Mouse (Mus musculus): ENCODE results near the gene Hmgn2. TPM values are rescaled to one million over a fixed set of nuclear protein-coding genes. Genes with fewer than 3 reads are reported as not detected.
A peak's percentile ranks its signal among the peaks of the same experiment; 100 is the strongest.

Gene Hmgn2
- total and polyA plus RNA-seq, 3 experiments, result 125 to 230 (median 186) TPM

DNA sequence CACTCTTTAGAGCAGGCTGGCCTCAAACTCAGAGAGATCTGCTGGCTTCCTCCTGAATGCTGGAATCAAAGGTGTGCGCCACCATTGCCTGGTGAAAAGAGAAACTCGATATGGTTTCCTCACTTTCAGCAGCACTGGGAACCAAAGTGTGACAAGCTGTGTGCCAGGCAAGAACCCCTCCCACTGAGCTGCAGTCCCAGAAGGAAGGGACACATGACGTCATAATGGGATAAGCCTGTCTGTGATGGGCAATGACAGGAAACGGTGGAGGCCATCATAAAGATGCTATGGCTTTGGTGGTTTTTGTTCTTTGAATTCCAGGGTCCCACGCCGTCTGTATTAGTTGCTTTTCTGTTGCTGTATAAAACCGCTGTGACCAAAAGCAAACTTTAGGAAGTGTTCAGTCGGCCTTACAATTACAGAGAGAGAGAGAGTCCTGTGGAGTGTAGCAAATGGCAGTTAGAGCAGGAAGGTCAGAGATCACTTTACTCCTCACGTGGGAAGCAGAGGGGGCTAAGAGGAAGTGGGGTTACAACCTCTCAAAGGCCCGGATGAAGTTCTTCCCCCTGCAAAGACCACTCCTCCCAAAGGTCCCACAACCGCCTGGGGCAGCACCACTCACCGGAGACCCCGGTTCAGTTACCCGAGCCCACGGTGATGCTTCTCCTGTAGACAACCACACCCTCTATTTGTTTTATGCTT, 39.7 kb downstream of the Hmgn2 start:
- H3K4me1 ChIP-seq (ENCODE audit: control insufficient read depth in 1 of 2, insufficient read depth in 2 of 2, low read length in 2 of 2), result no peaks in the 10 kb centered on the region; a peak in 2 of 4 replicates
- TF ChIP-seq MAFK (IDR thresholded peaks at IDR 0.05; ENCODE audit: borderline replicate concordance, low read depth, low read length) (no peak), ZC3H11A (IDR thresholded peaks at IDR 0.05; ENCODE audit: low read depth, low read length) (no peak), JUND (IDR thresholded peaks at IDR 0.05; ENCODE audit: low read depth, low read length) (no peak), USF2 (IDR thresholded peaks at IDR 0.05; ENCODE audit: borderline replicate concordance in 1 of 2, insufficient read depth in 1 of 2, low read depth in 1 of 2, low read length in 2 of 2) (no peak), POLR2AphosphoS2 (IDR thresholded peaks at IDR 0.05; ENCODE audit: low read length) (no peak), TCF12 (IDR thresholded peaks at IDR 0.05; ENCODE audit: low read depth, low read length) (no peak), CHD2 (IDR thresholded peaks at IDR 0.05; ENCODE audit: low read length) (no peak), MYB (IDR thresholded peaks at IDR 0.05; ENCODE audit: low read depth, low read length) (no peak), E2F4 (IDR thresholded peaks at IDR 0.05; ENCODE audit: borderline replicate concordance, low read depth, low read length) (no peak), KAT2A (conservative IDR thresholded peaks at IDR 0.05; ENCODE audit: low read depth, low read length) (no peak), USF1 (IDR thresholded peaks at IDR 0.05; ENCODE audit: low read depth, low read length) (no peak), TBP (IDR thresholded peaks at IDR 0.05; ENCODE audit: low read depth, low read length) (no peak), POLR2AphosphoS5 (IDR thresholded peaks at IDR 0.05; ENCODE audit: borderline replicate concordance, low read depth, low read length) (no peak)
- H3K9ac ChIP-seq (ENCODE audit: control insufficient read depth, low read depth, low read length, poor library complexity, severe bottlenecking), result no peak overlapping the region
- peaks cover 0 to 3% of the 10 kb centered on the region in 2 experiments; a peak in 1 of 4 replicates for H3K36me3 ChIP-seq (ENCODE audit: control insufficient read depth in 1 of 2, insufficient read depth in 2 of 2, low read length in 2 of 2)
- no peak overlapping the region for H3K4me3 ChIP-seq (ENCODE audit: control insufficient read depth in 1 of 2, insufficient read depth in 1 of 2, low read depth in 2 of 2, low read length in 2 of 2)
- H3K9me3 ChIP-seq (replicated peaks; ENCODE audit: insufficient read depth, low read length), result no peaks in the 10 kb centered on the region
- 0 out of 4 replicates have a peak, but pooled peaks cover 0 to 2% of the 10 kb centered on the region in 2 experiments for H3K27me3 ChIP-seq (ENCODE audit: control insufficient read depth in 1 of 2, insufficient read depth in 2 of 2, low read length in 2 of 2)
- DNase-seq (ENCODE audit: low read depth, low spot score), result no peak
- H3K79me2 ChIP-seq (ENCODE audit: control insufficient read depth, insufficient read depth, low read length, poor library complexity), result no peaks in the 10 kb centered on the region
- H3K27ac ChIP-seq (ENCODE audit: control insufficient read depth, low read depth, low read length), result no peak overlapping the region

DNA sequence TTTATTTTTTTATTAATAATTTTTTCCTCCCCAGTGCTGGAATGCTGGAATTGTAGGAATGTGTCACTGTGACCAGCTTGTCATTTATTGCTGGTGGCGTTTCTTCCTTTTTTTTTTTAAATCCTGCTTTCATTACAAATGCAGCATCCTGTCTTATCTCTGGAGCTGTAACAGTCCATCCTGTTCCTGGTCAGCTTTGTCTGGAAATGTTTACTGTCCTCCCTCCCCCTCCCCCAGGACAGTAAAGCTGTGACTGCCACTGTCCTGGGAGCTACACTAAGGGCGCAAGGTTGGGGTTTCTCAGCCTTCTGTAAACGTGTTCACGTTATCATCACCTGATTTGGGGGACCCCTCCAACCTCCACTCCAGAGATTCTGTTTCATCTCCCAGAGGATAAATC, 43.2 kb downstream of the Hmgn2 start:
- Histone ChIP-seq H3K4me1 (ENCODE audit: control insufficient read depth in 1 of 2, insufficient read depth in 2 of 2, low read length in 2 of 2) (no peaks in the 10 kb centered on the region; a peak in 1 of 4 replicates), H3K27me3 (ENCODE audit: control insufficient read depth in 1 of 2, insufficient read depth in 2 of 2, low read length in 2 of 2) (peaks cover 0 to 4% of the 10 kb centered on the region in 2 experiments; a peak in 1 of 4 replicates), H3K36me3 (ENCODE audit: control insufficient read depth in 1 of 2, insufficient read depth in 2 of 2, low read length in 2 of 2) (no peaks in the 10 kb centered on the region), H3K9me3 (replicated peaks; ENCODE audit: insufficient read depth, low read length) (no peaks in the 10 kb centered on the region), H3K27ac (ENCODE audit: control insufficient read depth, low read depth, low read length) (no peak overlapping the region), H3K9ac (ENCODE audit: control insufficient read depth, low read depth, low read length, poor library complexity, severe bottlenecking) (no peak overlapping the region), H3K4me3 (ENCODE audit: control insufficient read depth in 1 of 2, insufficient read depth in 1 of 2, low read depth in 2 of 2, low read length in 2 of 2) (no peak overlapping the region), H3K79me2 (ENCODE audit: control insufficient read depth, insufficient read depth, low read length, poor library complexity) (no peaks in the 10 kb centered on the region)
- no peak for DNase-seq (ENCODE audit: low read depth, low spot score)
- no peak for TF ChIP-seq ZMIZ1 (IDR thresholded peaks at IDR 0.05; ENCODE audit: low read depth, low read length)
- 0 out of 2 replicates have a peak, but pooled peaks have one; percentile 41 for TF ChIP-seq ZNF384 (IDR thresholded peaks at IDR 0.05; ENCODE audit: low read depth, low read length)
- no peak for TF ChIP-seq TAL1 (IDR thresholded peaks at IDR 0.05; ENCODE audit: low read length)
- no peak for TF ChIP-seq MAZ (IDR thresholded peaks at IDR 0.05; ENCODE audit: low read depth, low read length)
- no peak for TF ChIP-seq MYB (IDR thresholded peaks at IDR 0.05; ENCODE audit: low read depth, low read length)
- no peak for TF ChIP-seq NELFE (IDR thresholded peaks at IDR 0.05; ENCODE audit: low read depth, low read length)
